Mouse (Mus musculus) spleen, postnatal 10 days (tissue): ENCODE measurements around the gene Btnl1.
A peak's percentile ranks its signal among the peaks of the same experiment; 100 is the strongest.

Experiments
- DNase-seq, 2 experiments: peaks; one replicate each; pipeline ENCODE4 v3.0.0; 2021 to 2022; ENCODE audit warnings: low spot score in 2 of 2

The Btnl1 gene

GRCm38 (mm10) chr17:34376847-34377246 lies at the start of gene Btnl1:
Gene Btnl1 (plus strand): TSS chr17:34377132.
- DNase-seq = no peak

GRCm38 (mm10) chr17:34329807-34330206 lies 47.1 kb upstream of the Btnl1 start:
- DNase-seq = no peak

GRCm38 (mm10) chr17:34331200-34331599 lies 45.7 kb upstream of the Btnl1 start:
- no peak for DNase-seq

GRCm38 (mm10) chr17:34340619-34341402 lies 36.1 kb upstream of the Btnl1 start:
- no peak for DNase-seq

GRCm38 (mm10) chr17:34344882-34345281 lies 32.0 kb upstream of the Btnl1 start:
- DNase-seq = no peak

- no peak for DNase-seq
Measured at GRCm38 (mm10) chr17:34345486-34345885, 31.4 kb upstream of the Btnl1 start.

- no peak for DNase-seq
Measured at GRCm38 (mm10) chr17:34346041-34346440, 30.9 kb upstream of the Btnl1 start.

- DNase-seq = peak; percentile 51 to 81
Measured at GRCm38 (mm10) chr17:34347606-34348308, 29.2 kb upstream of the Btnl1 start.

GRCm38 (mm10) chr17:34349429-34349828 lies 27.5 kb upstream of the Btnl1 start:
- DNase-seq = peak; percentile 76 to 87

- DNase-seq = no peak
Measured at GRCm38 (mm10) chr17:34354539-34354938, 22.4 kb upstream of the Btnl1 start, which contains the start of gene Btnl2. Gene Btnl2 (plus strand): TSS chr17:34354822.

- DNase-seq = peak; percentile 28 to 73
Measured at GRCm38 (mm10) chr17:34354940-34355339, 22.0 kb upstream of the Btnl1 start.

GRCm38 (mm10) chr17:34362954-34363546 lies 13.9 kb upstream of the Btnl1 start:
- DNase-seq = no peak

GRCm38 (mm10) chr17:34363676-34364310 lies 13.1 kb upstream of the Btnl1 start:
- DNase-seq = no peak

- no peak for DNase-seq
Measured at GRCm38 (mm10) chr17:34365031-34365430, 11.9 kb upstream of the Btnl1 start.

- DNase-seq = no peak
Measured at GRCm38 (mm10) chr17:34370563-34370962, 6.4 kb upstream of the Btnl1 start.

- DNase-seq = no peak
Measured at GRCm38 (mm10) chr17:34373055-34373709, 3.8 kb upstream of the Btnl1 start.

GRCm38 (mm10) chr17:34377450-34378209 lies 698 bp downstream of the Btnl1 start:
- no peak for DNase-seq

- no peak for DNase-seq
Measured at GRCm38 (mm10) chr17:34378716-34379115, 1.8 kb downstream of the Btnl1 start.

- no peak for DNase-seq
Measured at GRCm38 (mm10) chr17:34379451-34379850, 2.5 kb downstream of the Btnl1 start.

- DNase-seq = no peak
Measured at GRCm38 (mm10) chr17:34381876-34382275, 4.9 kb downstream of the Btnl1 start.

- peak in 1 of 2 experiments; percentile 75 for DNase-seq
Measured at GRCm38 (mm10) chr17:34383212-34383611, 6.3 kb downstream of the Btnl1 start.
